Mouse (Mus musculus) cerebellum, adult 2 months (tissue): ENCODE data around the gene Skor1. TPM values are rescaled to one million over a fixed set of nuclear protein-coding genes. Genes with fewer than 3 reads are reported as not detected.
A peak's percentile ranks its signal among the peaks of the same experiment; 100 is the strongest.

ENCODE experiments used
- DNase-seq, 2 experiments: peaks; one replicate each; pipeline ENCODE4 v3.0.0; 2021
- H3K27ac ChIP-seq: fragments of 200-500 bp; 2 replicates; pipeline ENCODE4 v1.5.1; 2012; ENCODE audit warnings: low read length, control low read depth, inconsistent platforms; ENCODE audit not compliant: insufficient read depth
- H3K27me3 ChIP-seq: fragments of 200-500 bp; 2 replicates; pipeline ENCODE4 v1.6.1; 2012; ENCODE audit warnings: inconsistent platforms, mild to moderate bottlenecking, low read length, moderate library complexity; ENCODE audit not compliant: control insufficient read depth, insufficient read depth
- H3K4me1 ChIP-seq: fragments of 200-500 bp; 2 replicates; pipeline ENCODE4 v1.6.1; 2011; ENCODE audit warnings: low read length; ENCODE audit not compliant: control insufficient read depth, insufficient read depth
- H3K4me3 ChIP-seq: fragments of 200-500 bp; replicated peaks from 2 replicates; pipeline ENCODE3; 2011; ENCODE audit warnings: mild to moderate bottlenecking, low read depth, low read length, control low read depth; ENCODE audit not compliant: insufficient read depth
- CTCF ChIP-seq: fragments of 200-500 bp; IDR thresholded peaks from 2 replicates; pipeline ENCODE4 v1.5.1; 2011; ENCODE audit warnings: low read depth, mild to moderate bottlenecking, control low read depth, low read length, moderate library complexity, borderline replicate concordance; ENCODE audit not compliant: insufficient read depth
- POLR2A ChIP-seq: fragments of 200-500 bp; IDR thresholded peaks from 2 replicates; pipeline ENCODE4 v1.6.1; 2011; ENCODE audit warnings: low read length, control low read depth, borderline replicate concordance; ENCODE audit not compliant: insufficient read depth
- WGBS: fragments of 180-500 bp; shearing (Covaris S2); methylation state at CpG from one replicate; pipeline ENCODE4 v1.1.7; 2018; 5-methylcytosine and 5-hydroxymethylcytosine counted together
- polyA plus RNA-seq: library from polyadenylated mRNA; depleted of rRNA; stranded (reverse); fragments of >200 nt; gene quantifications from 2 replicates; pipeline ENCODE4 v1.2.3, GENCODE M21; 2012

Gene Skor1
- polyA plus RNA-seq, 1 experiment, result 7.1 TPM

DNA sequence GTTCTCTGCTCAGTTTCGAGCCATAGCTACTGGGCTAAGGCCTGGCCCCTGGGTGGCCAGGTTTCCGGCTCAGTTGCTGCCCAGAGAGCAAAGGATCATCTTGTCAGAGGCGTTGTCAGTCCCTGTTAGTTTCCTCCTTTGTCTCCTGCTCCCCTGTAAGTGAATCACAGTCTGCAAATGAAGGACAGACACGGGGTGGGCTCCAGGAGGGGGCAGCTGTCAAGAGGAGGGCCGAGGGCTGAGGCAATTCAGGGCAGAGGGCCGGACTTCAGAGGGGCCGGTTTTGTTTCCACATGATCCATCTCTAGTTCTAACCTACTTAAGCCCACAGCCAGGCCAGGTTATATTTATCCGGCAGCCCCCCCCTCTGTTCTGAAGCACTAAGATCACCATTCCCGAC, 16.3 kb upstream of the Skor1 start:
- no peak for TF ChIP-seq CTCF
- TF ChIP-seq POLR2A, result no peak
- no peak for DNase-seq
- Histone ChIP-seq H3K27me3 (no peaks in the 10 kb centered on the region), H3K27ac (no peak overlapping the region), H3K4me3 (no peak overlapping the region), H3K4me1 (peaks cover 9% of the 10 kb centered on the region; the same call in 1 of the 2 replicates)
- 54% methylated on average over 9 of the region's 9 CpGs for WGBS

DNA sequence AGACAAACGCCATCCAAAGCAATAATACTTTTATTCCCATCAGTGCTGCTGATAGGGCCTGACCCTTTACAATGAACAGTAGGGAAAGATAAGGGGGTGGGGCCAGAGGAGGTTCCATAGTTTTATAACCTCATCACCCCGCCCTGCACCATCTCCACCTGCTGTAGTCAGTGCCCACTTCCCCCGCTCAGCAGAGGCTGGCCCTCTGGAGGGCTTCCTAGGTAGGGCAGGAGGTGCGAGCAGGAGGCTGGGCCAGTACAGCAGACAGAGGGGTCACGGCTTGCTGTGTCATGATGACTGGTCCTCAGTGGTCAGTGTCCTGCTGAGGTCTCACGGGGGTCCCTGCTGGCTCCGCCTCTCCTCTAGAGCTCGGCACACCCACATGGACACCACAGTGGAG, 15.0 kb upstream of the Skor1 start:
- Histone ChIP-seq H3K4me1 (peaks cover 9% of the 10 kb centered on the region; the same call in 1 of the 2 replicates), H3K27me3 (no peaks in the 10 kb centered on the region), H3K4me3 (no peak overlapping the region), H3K27ac (no peak overlapping the region)
- TF ChIP-seq POLR2A (no peak), CTCF (no peak)
- 77% methylated on average over 8 of the region's 8 CpGs for WGBS
- DNase-seq, result no peak

DNA sequence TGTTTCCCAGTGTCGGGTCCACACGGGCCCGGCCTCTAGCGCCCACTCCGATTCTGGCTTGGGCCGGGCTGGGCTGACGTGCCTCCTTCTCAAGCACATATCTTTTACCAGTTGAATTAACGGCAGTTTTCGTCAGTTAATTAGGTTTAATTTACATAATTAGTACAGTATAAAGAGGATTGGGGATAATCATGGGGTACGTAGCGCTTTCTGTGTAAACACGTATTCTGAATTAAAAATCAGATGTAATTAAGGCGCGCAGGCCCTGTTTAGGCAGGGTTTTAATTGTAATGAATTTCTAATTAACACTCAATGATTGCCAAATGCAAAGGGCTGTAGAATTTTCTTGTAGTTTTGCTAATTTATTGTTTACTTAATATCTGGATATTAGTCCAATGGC, 3.2 kb upstream of the Skor1 start:
- Histone ChIP-seq H3K4me1 (no peaks in the 10 kb centered on the region), H3K27me3 (peaks cover 9% of the 10 kb centered on the region; the same call in 1 of the 2 replicates), H3K4me3 (no peak overlapping the region), H3K27ac (no peak overlapping the region)
- no peak for TF ChIP-seq POLR2A
- no peak for TF ChIP-seq CTCF
- WGBS, result 57% methylated on average over 14 of the region's 14 CpGs
- no peak for DNase-seq

DNA sequence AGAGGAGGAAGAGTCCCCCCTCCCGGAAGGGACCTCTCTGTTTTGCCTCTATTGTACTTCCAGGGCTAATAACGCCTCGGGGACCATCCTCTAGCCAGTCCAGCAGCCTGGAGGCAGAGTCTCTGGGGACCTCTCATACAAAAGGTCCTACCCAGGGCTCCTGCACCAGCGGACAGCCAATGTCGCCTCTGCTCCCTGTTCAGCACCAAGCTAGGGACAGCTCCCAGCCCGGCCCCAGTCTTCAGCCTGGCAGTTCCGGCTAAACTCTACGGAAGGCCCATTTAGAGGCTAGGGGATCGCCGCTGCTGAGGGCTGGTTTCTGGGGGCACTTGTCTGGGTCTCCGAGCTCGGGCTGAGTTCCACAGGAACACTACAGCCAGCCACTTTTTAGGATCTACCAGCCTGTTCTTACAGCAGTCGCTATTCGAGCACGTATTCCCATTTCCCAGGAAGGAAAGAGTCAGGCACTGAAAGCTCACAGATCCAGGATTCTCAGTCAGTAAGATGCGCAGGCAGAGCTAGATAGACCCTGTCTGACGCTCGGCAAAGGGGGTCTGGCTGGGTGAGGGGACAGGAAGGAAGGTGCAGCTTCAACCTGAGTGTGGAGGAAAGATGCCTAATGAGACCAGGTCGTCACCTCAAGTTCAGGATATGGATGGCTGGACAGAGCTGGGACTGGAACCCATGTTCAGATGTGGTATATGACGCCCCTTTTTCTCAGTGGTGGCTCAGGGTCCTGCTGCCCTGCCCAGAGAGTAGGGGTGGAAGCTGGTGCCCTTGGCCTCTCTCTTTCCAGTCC, 2.5 kb upstream of the Skor1 start:
- Histone ChIP-seq H3K4me1 (no peaks in the 10 kb centered on the region), H3K27ac (no peak overlapping the region), H3K4me3 (no peak overlapping the region), H3K27me3 (peaks cover 12% of the 10 kb centered on the region; the same call in 1 of the 2 replicates)
- TF ChIP-seq CTCF (no peak), POLR2A (no peak)
- no peak for DNase-seq
- 15% methylated on average over 20 of the region's 20 CpGs for WGBS

DNA sequence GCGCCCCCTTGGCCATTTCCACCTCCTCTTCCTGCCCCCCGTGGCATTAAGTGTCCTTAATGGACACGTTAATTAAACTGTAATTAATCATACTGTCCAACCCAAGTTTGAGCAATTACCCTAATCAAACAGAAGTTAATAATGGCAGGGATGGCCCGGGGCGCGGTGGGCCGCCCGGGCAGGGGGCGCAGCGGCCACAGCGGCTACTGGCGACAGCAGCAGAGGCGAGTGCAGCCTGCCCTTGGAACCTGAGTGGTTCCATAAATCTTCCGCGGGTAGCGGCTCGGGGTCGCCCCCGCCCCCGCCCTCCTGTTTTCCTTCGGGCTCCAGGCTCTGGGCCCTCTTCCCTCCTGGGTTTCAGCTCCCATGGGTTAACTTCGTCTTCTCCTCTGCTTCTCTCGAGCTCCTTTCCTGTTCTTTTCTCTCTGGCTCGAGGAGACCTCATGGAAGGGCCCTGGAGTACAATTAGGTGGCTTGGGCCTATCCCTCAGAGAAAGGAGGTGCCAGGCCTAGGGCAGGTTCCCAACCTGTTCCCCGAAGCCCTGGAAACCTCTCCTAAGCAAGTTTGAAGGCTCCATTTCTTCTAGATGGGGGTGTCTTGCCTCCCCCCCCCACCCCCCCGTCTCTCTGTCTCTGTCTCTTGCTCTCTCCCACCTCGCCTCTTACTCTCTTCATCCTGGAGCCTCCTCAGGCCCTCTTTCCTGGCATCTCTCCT, 1.5 kb upstream of the Skor1 start:
- no peaks in the 10 kb centered on the region for H3K4me1 ChIP-seq
- no peak overlapping the region for H3K4me3 ChIP-seq
- peaks cover 12% of the 10 kb centered on the region; the same call in 1 of the 2 replicates for H3K27me3 ChIP-seq
- 7% methylated on average over 27 of the region's 27 CpGs for WGBS
- H3K27ac ChIP-seq, result no peak overlapping the region
- DNase-seq, result no peak
- no peak for TF ChIP-seq CTCF
- TF ChIP-seq POLR2A, result no peak

DNA sequence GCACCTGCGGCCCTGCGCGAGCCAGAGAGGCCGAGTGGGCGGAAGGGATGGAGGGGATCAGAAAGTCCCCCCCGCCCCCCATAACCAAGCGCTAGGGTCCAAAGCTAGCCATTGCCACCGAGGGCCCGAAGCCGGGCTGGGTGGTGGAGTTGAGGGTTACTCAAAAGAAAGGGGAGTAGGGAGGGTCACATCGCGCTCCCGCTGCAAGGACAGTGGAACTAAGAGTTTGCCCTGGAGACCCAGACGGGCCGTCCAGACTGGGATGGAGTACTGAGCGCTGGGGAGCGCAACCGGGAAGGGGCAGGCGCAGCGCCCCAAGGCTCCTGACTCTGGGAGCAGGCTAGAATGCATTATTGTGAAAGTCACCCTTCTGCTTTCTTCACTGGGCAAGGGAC, 608 bp upstream of the Skor1 start:
- H3K27ac ChIP-seq, result no peak overlapping the region
- WGBS, result 2% methylated on average over 20 of the region's 20 CpGs
- H3K27me3 ChIP-seq, result peaks cover 16% of the 10 kb centered on the region; the same call in 1 of the 2 replicates
- H3K4me3 ChIP-seq, result peak overlapping the region; percentile 2
- no peak for DNase-seq
- no peak for TF ChIP-seq CTCF
- no peak for TF ChIP-seq POLR2A
- no peaks in the 10 kb centered on the region for H3K4me1 ChIP-seq

DNA sequence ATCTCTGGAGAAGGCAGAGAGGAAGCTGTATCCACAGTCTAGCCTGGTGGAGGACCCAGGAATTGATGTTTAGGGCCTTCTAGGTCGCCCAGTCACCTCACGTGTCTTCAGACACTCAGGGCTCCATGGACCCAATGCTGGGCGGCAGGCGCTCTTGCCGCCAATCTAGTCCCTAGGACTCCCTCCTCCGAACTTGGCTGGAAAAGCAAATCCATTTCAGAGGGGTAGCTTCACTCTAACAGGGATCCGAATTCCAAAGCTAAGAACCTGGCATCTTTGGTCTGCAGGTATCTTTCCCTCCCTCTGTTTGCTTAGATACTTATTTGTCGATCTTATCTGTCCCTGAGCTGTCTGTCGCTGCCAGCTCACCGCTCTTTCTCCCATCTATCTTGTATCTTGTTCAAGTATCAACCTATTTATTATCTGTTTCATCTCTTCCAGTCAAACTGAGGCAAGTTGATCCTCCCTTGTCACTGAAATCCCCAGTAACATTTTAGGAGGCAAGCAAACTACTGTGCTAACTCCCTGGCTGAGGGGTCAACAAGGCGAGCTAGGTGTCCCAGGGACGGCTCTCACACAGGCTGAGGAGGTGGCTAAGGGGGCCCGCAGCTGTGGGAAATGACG, 863 bp downstream of the Skor1 start:
- TF ChIP-seq CTCF, result no peak
- no peak for TF ChIP-seq POLR2A
- 5% methylated on average over 14 of the region's 14 CpGs for WGBS
- DNase-seq, result peak in 1 of 2 experiments; percentile 29
- H3K27ac ChIP-seq, result no peak overlapping the region
- H3K4me3 ChIP-seq, result peak overlapping the region; percentile 32
- H3K27me3 ChIP-seq, result peaks cover 19% of the 10 kb centered on the region
- H3K4me1 ChIP-seq, result no peaks in the 10 kb centered on the region

DNA sequence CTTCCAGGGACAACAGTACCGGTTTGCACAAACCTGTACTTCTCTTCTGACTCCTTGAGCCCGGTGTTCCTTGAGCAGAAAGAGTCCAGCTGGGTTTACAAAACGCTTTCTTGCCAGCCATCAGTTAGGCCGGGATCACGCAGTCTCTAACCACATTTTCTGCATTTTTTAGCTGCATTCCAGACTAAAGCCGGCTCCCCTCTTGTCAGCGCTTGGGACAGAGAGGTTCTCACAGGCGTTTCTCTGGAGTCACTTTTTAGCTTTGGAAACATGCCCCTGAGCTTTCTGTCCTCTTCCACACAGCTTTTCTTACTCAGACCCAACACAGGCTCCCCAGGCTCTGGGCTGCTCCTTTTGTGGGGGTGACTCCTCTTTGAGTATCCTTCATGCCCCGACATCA, 1.5 kb downstream of the Skor1 start:
- peaks cover 22% of the 10 kb centered on the region for H3K27me3 ChIP-seq
- peak in 1 of 2 experiments; percentile 35 for DNase-seq
- no peak overlapping the region for H3K4me3 ChIP-seq
- no peak for TF ChIP-seq POLR2A
- no peak for TF ChIP-seq CTCF
- H3K4me1 ChIP-seq, result no peaks in the 10 kb centered on the region
- WGBS, result 5% methylated on average over 9 of the region's 9 CpGs
- H3K27ac ChIP-seq, result no peak overlapping the region
